ENCODE assay signal across 20 mouse cellular contexts in genomic region chr14:41160743-41161142, GRCm38 (mm10). TPM values are rescaled to one million over a fixed set of nuclear protein-coding genes. Genes with fewer than 3 reads are reported as not detected.
DNase-seq lines count a peak whose midpoint lies in the region; ATAC-seq and TF ChIP-seq lines count a peak whose summit lies in the region.
"Had no signal": no experiment of that assay in that cellular context is flagged by ENCODE, and none has a peak within 500 bp of the region (broad histone marks: within the 10 kb centered on the region; RNA-seq: fewer than 3 reads in every experiment).

No protein-coding gene starts in this region.

- no peaks in the 10 kb centered on the region for H3K27me3 ChIP-seq in kidney, embryonic 16.5 days (ENCODE audit: insufficient read depth, low read length)
- H3K27me3 ChIP-seq in liver, embryonic 14.5 days (ENCODE audit: control insufficient read depth, insufficient read depth, low read length) = no peaks in the 10 kb centered on the region
- H3K27me3 ChIP-seq: embryonic facial prominence, embryonic 13.5 days; heart, embryonic 15.5 days; limb, embryonic 12.5 days; midbrain, embryonic 12.5 days had no signal

- H3K9ac ChIP-seq in kidney, embryonic 16.5 days (replicated peaks; ENCODE audit: low read length) = no peak overlapping the region
- H3K9ac ChIP-seq in liver, embryonic 14.5 days (replicated peaks) = no peak overlapping the region
- H3K9ac ChIP-seq: embryonic facial prominence, embryonic 13.5 days; forebrain, postnatal 0 days; heart, embryonic 15.5 days; limb, embryonic 12.5 days; midbrain, embryonic 12.5 days had no signal

- H3K9me3 ChIP-seq in kidney, embryonic 16.5 days (ENCODE audit: low read length) = no peaks in the 10 kb centered on the region
- H3K9me3 ChIP-seq in liver, embryonic 14.5 days (ENCODE audit: control insufficient read depth, low read length) = no peaks in the 10 kb centered on the region
- H3K9me3 ChIP-seq: embryonic facial prominence, embryonic 13.5 days; heart, embryonic 15.5 days; limb, embryonic 12.5 days; midbrain, embryonic 12.5 days had no signal

- no peak overlapping the region for H3K4me2 ChIP-seq in kidney, embryonic 16.5 days (replicated peaks; ENCODE audit: low read depth, low read length)
- no peak overlapping the region for H3K4me2 ChIP-seq in liver, embryonic 14.5 days (ENCODE audit: low read depth)
- H3K4me2 ChIP-seq: embryonic facial prominence, embryonic 13.5 days; heart, embryonic 15.5 days; limb, embryonic 12.5 days; midbrain, embryonic 12.5 days had no signal

- ATAC-seq in kidney, embryonic 16.5 days (ENCODE audit: low FRiP score, low TSS enrichment) = no peak
- ATAC-seq in liver, embryonic 14.5 days (ENCODE audit: insufficient read depth) = peak; percentile 85
- no peak for ATAC-seq in inflammation-experienced regulatory T-cells, adult 6 months
- ATAC-seq: CD4-positive, CD25-positive, alpha-beta regulatory T cell, adult 4 months; forebrain, postnatal 0 days; intestine, embryonic 16.5 days had no signal

- no peak for TF ChIP-seq CTCF in liver, embryonic 14.5 days (IDR thresholded peaks at IDR 0.05; ENCODE audit: low read depth)

- 41% methylated on average over 1 of the region's 1 CpGs for WGBS in kidney, embryonic 16.5 days
- 26% methylated on average over 1 of the region's 1 CpGs for WGBS in liver, embryonic 14.5 days (ENCODE audit: insufficient replicate concordance)

- no peaks in the 10 kb centered on the region for H3K4me1 ChIP-seq in kidney, embryonic 16.5 days (ENCODE audit: insufficient read depth, low read length)
- peaks cover 0 to 10% of the 10 kb centered on the region in 2 experiments; a peak in 2 of 4 replicates for H3K4me1 ChIP-seq in liver, embryonic 14.5 days (replicated peaks; ENCODE audit: control insufficient read depth in 2 of 2, insufficient read depth in 2 of 2, low read length in 1 of 2)
- H3K4me1 ChIP-seq: heart, embryonic 15.5 days; limb, embryonic 12.5 days; midbrain, embryonic 12.5 days had no signal

- no peak overlapping the region for H3K27ac ChIP-seq in kidney, embryonic 16.5 days (ENCODE audit: low read length)
- no peak overlapping the region for H3K27ac ChIP-seq in liver, embryonic 14.5 days
- H3K27ac ChIP-seq: embryonic facial prominence, embryonic 13.5 days; heart, embryonic 15.5 days; limb, embryonic 12.5 days; midbrain, embryonic 12.5 days had no signal

- H3K4me3 ChIP-seq in kidney, embryonic 16.5 days (ENCODE audit: low read length) = no peak overlapping the region
- H3K4me3 ChIP-seq in liver, embryonic 14.5 days (ENCODE audit: insufficient read depth in 1 of 2, low read depth in 2 of 2, low read length in 2 of 2) = no peak overlapping the region
- H3K4me3 ChIP-seq: embryonic facial prominence, embryonic 13.5 days; heart, embryonic 15.5 days; limb, embryonic 12.5 days; midbrain, embryonic 12.5 days had no signal

- DNase-seq in kidney, adult 18-20 months = peak; percentile 38
- DNase-seq in adipocyte (ENCODE audit: low spot score) = peak; percentile 31
- peak; percentile 17 for DNase-seq in embryo, embryonic 9.5 days (ENCODE audit: extremely low spot score)
- peak; percentile 22 to 42 (median 23) for DNase-seq in liver, embryonic 14.5 days (ENCODE audit: low read depth in 3 of 3, low spot score in 3 of 3)
- no peak for DNase-seq in cerebellum, postnatal 4 days (ENCODE audit: low spot score in 2 of 2)
- DNase-seq: cerebellum, adult 2 months; forebrain, postnatal 0 days; gastrocnemius, postnatal 36 days; layer of hippocampus, postnatal 36 days; retina, postnatal 1 day; thymus, postnatal 14 days had no signal

- TF ChIP-seq EP300 in liver, embryonic 14.5 days (IDR thresholded peaks at IDR 0.05; ENCODE audit: low read depth) = peak; percentile 9; the same call in 1 of the 2 replicates

- H3K36me3 ChIP-seq in kidney, embryonic 16.5 days (ENCODE audit: insufficient read depth, low read length) = no peaks in the 10 kb centered on the region
- H3K36me3 ChIP-seq in liver, embryonic 14.5 days (replicated peaks; ENCODE audit: control insufficient read depth, insufficient read depth, low read depth) = no peaks in the 10 kb centered on the region
- H3K36me3 ChIP-seq: embryonic facial prominence, embryonic 13.5 days; heart, embryonic 15.5 days; limb, embryonic 12.5 days; midbrain, embryonic 12.5 days had no signal

RNA-seq across cellular contexts. Expression of gene Mbl1, which starts 9.5 kb away (rescaled TPM):
- 0.19 TPM in 1 of 2 replicates, not detected in the other for polyA plus RNA-seq in kidney, embryonic 16.5 days (2015; fragmentation: Nextera tagmentation; extraction: Ambion mirVana)
- 5.5 and 9.6 TPM in 2 replicates for polyA plus RNA-seq in liver, embryonic 14.5 days (2012; rRNA removed)
- 26.0 and 27.5 TPM in 2 replicates for polyA plus RNA-seq in liver, embryonic 14.5 days (2014; fragmentation: Nextera tagmentation; extraction: Ambion mirVana)
- polyA plus RNA-seq in inflammation-experienced regulatory T-cells, adult 6 months (2017; shearing (Covaris generic)) = not detected
- polyA plus RNA-seq: CD4-positive, CD25-positive, alpha-beta regulatory T cell, adult 4 months; cerebellum, adult 2 months; embryonic facial prominence, embryonic 13.5 days; forebrain, postnatal 0 days; heart, embryonic 15.5 days; limb, embryonic 12.5 days; midbrain, embryonic 12.5 days; neural tube, embryonic 11.5 days had no signal

RNA-seq across cellular contexts. Expression of gene Sftpd, which starts 24.2 kb away (rescaled TPM):
- polyA plus RNA-seq in kidney, embryonic 16.5 days (2015; fragmentation: Nextera tagmentation; extraction: Ambion mirVana) = 0.16 and 0.45 TPM in 2 replicates
- not detected in 2 replicates for polyA plus RNA-seq in liver, embryonic 14.5 days (2012; rRNA removed)
- polyA plus RNA-seq in liver, embryonic 14.5 days (2014; fragmentation: Nextera tagmentation; extraction: Ambion mirVana) = 0.27 TPM in 1 of 2 replicates, not detected in the other
- polyA plus RNA-seq in inflammation-experienced regulatory T-cells, adult 6 months (2017; shearing (Covaris generic)) = not detected
- polyA plus RNA-seq: CD4-positive, CD25-positive, alpha-beta regulatory T cell, adult 4 months; cerebellum, adult 2 months; embryonic facial prominence, embryonic 13.5 days; forebrain, postnatal 0 days; heart, embryonic 15.5 days; limb, embryonic 12.5 days; midbrain, embryonic 12.5 days; neural tube, embryonic 11.5 days had no signal

RNA-seq across cellular contexts. Expression of gene Sftpa1, which starts 29.2 kb away (rescaled TPM):
- 3.9 TPM in 1 of 2 replicates, not detected in the other for polyA plus RNA-seq in kidney, embryonic 16.5 days (2015; fragmentation: Nextera tagmentation; extraction: Ambion mirVana)
- 0.01 and 0.10 TPM in 2 replicates for polyA plus RNA-seq in liver, embryonic 14.5 days (2012; rRNA removed)
- 0.19 and 0.33 TPM in 2 replicates for polyA plus RNA-seq in liver, embryonic 14.5 days (2014; fragmentation: Nextera tagmentation; extraction: Ambion mirVana)
- polyA plus RNA-seq in inflammation-experienced regulatory T-cells, adult 6 months (2017; shearing (Covaris generic)) = not detected
- polyA plus RNA-seq: CD4-positive, CD25-positive, alpha-beta regulatory T cell, adult 4 months; cerebellum, adult 2 months; embryonic facial prominence, embryonic 13.5 days; forebrain, postnatal 0 days; intestine, embryonic 16.5 days; limb, embryonic 12.5 days; midbrain, embryonic 12.5 days; neural tube, embryonic 11.5 days had no signal

RNA-seq across cellular contexts. Expression of gene Mat1a, which starts 55.9 kb away (rescaled TPM):
- polyA plus RNA-seq in kidney, embryonic 16.5 days (2015; fragmentation: Nextera tagmentation; extraction: Ambion mirVana) = 0.36 and 0.54 TPM in 2 replicates
- polyA plus RNA-seq in liver, embryonic 14.5 days (2012; rRNA removed) = 7.7 and 8.3 TPM in 2 replicates
- polyA plus RNA-seq in liver, embryonic 14.5 days (2014; fragmentation: Nextera tagmentation; extraction: Ambion mirVana) = 20.4 and 25.0 TPM in 2 replicates
- not detected for polyA plus RNA-seq in inflammation-experienced regulatory T-cells, adult 6 months (2017; shearing (Covaris generic))
- polyA plus RNA-seq: CD4-positive, CD25-positive, alpha-beta regulatory T cell, adult 4 months; cerebellum, adult 2 months; embryonic facial prominence, embryonic 13.5 days; forebrain, postnatal 0 days; limb, embryonic 12.5 days; midbrain, embryonic 12.5 days; neural tube, embryonic 11.5 days had no signal

Comparison
In these comparisons a context has a peak if more than half of its experiments do, and no peak if none do; other contexts are left out.
1. DNase-seq: peak in kidney, adult 18-20 months (single experiment), adipocyte (single experiment), embryo, embryonic 9.5 days (single experiment) and liver, embryonic 14.5 days (3 of 3); none in cerebellum, postnatal 4 days (0 of 2).